Mouse (Mus musculus) kidney, embryonic 14.5 days (tissue): ENCODE data around the gene Inpp4b. TPM values are rescaled to one million over a fixed set of nuclear protein-coding genes. Genes with fewer than 3 reads are reported as not detected.

Experiments used
- ATAC-seq: fragments of 200-750 bp; cut with Nextera tagmentation; 2 replicates; pipeline ENCODE4 v1.8.0; 2017; ENCODE audit warnings: moderate number of reproducible peaks, mild to moderate bottlenecking, moderate TSS enrichment, moderate library complexity; ENCODE audit not compliant: low FRiP score, low TSS enrichment
- H3K27ac ChIP-seq: fragments of 300-500 bp; sonication (generic); 2 replicates; pipeline ENCODE4 v1.5.1; 2014; ENCODE audit warnings: low read depth, mild to moderate bottlenecking, low read length, moderate library complexity, mixed read lengths
- H3K27me3 ChIP-seq: fragments of 300-500 bp; sonication (generic); 2 replicates; pipeline ENCODE4 v1.6.1; 2014; ENCODE audit warnings: mild to moderate bottlenecking, low read length; ENCODE audit not compliant: control insufficient read depth, insufficient read depth
- H3K36me3 ChIP-seq: fragments of 300-500 bp; sonication (generic); 2 replicates; pipeline ENCODE4 v1.6.1; 2014; ENCODE audit warnings: low read length, mixed read lengths; ENCODE audit not compliant: control insufficient read depth, insufficient read depth
- H3K4me1 ChIP-seq: fragments of 300-500 bp; sonication (generic); 2 replicates; pipeline ENCODE4 v1.6.1; 2014; ENCODE audit warnings: low read length, mixed read lengths; ENCODE audit not compliant: control insufficient read depth, insufficient read depth
- H3K4me2 ChIP-seq: fragments of 300-500 bp; sonication (generic); replicated peaks from 2 replicates; pipeline ENCODE4 v1.6.1; 2014; ENCODE audit warnings: low read depth, mild to moderate bottlenecking, low read length
- H3K4me3 ChIP-seq: fragments of 300-500 bp; sonication (generic); 2 replicates; pipeline ENCODE4 v1.5.1; 2014; ENCODE audit warnings: mild to moderate bottlenecking, low read length
- H3K9ac ChIP-seq: fragments of 300-500 bp; sonication (generic); 2 replicates; pipeline ENCODE4 v1.6.1; 2014; ENCODE audit warnings: low read depth, mild to moderate bottlenecking, low read length, moderate library complexity
- H3K9me3 ChIP-seq: fragments of 300-500 bp; sonication (generic); 2 replicates; pipeline ENCODE4 v1.6.1; 2016; ENCODE audit warnings: low read length; ENCODE audit not compliant: control insufficient read depth
- WGBS: fragments of 180-500 bp; shearing (Covaris S2); extraction: QIAGEN DNeasy Blood & Tissue Kit; methylation state at CpG from one replicate; pipeline ENCODE4 v1.1.7; 2014; 5-methylcytosine and 5-hydroxymethylcytosine counted together
- polyA plus RNA-seq: library from polyadenylated mRNA; unstranded; fragments of >200 nt; fragmentation: Nextera tagmentation; extraction: Ambion mirVana; gene quantifications from 2 replicates; pipeline ENCODE4 v1.2.1, GENCODE M21; 2014

Inpp4b gene
- polyA plus RNA-seq, 1 experiment from 2014 or later = 12.3 TPM

DNA sequence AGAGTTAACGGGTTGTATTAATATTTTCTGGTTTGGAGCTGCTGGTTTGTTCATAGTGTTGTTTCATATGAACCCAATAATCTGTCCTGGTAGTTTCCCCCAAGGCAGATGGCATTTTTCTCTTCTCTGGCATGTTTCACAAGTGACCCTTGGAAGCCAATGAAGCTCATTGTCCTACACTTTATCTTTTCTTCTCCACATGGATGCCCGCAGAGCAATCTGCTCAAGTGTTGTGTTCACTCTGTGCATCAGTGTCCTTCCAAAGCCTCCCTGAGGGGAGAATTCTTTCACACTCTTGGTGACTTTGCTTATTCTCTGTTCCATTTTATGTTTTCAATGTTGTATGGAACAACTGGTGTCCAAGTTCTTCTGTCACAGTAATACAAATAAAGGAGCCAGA, 179.7 kb downstream of the Inpp4b start:
- Histone ChIP-seq H3K27ac (no peak overlapping the region), H3K36me3 (no peaks in the 10 kb centered on the region), H3K9ac (no peak overlapping the region), H3K4me2 (no peak overlapping the region), H3K9me3 (no peaks in the 10 kb centered on the region), H3K27me3 (no peaks in the 10 kb centered on the region), H3K4me3 (no peak overlapping the region), H3K4me1 (no peaks in the 10 kb centered on the region)
- no peak for ATAC-seq
- WGBS = 87% methylated on average over 2 of the region's 2 CpGs

GRCm38 (mm10) chr8:81524561-81524960, 182.2 kb downstream of the Inpp4b start:
- Histone ChIP-seq H3K9me3 (no peaks in the 10 kb centered on the region), H3K36me3 (no peaks in the 10 kb centered on the region), H3K27me3 (no peaks in the 10 kb centered on the region), H3K27ac (no peak overlapping the region), H3K4me3 (no peak overlapping the region), H3K4me1 (no peaks in the 10 kb centered on the region), H3K9ac (no peak overlapping the region), H3K4me2 (no peak overlapping the region)
- ATAC-seq = no peak
- 53% methylated on average over 2 of the region's 2 CpGs for WGBS

DNA sequence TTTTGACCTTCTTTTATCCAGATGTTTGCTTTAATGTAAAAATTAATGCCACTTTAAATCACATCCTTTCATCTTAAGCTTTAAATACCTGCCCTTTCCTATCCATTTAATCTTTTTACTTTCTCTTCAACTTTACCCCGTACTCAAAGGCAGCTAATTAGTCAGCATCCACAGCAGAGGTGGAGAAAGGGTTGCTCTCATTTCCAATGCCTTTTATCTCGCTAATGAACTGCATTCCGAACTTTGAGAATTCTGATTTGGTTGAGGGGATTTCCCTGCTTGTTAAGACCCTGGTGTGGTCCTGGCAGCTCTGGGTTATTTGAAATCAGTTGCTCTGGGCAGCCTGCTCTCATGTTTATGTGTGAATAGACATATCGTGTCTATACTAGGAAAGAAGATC, 185.3 kb downstream of the Inpp4b start:
- Histone ChIP-seq H3K9me3 (no peaks in the 10 kb centered on the region), H3K4me1 (no peaks in the 10 kb centered on the region), H3K27ac (no peak overlapping the region), H3K4me2 (no peak overlapping the region), H3K36me3 (no peaks in the 10 kb centered on the region), H3K27me3 (no peaks in the 10 kb centered on the region), H3K4me3 (no peak overlapping the region), H3K9ac (no peak overlapping the region)
- ATAC-seq = no peak
- 21% methylated on average over 4 of the region's 4 CpGs for WGBS

GRCm38 (mm10) chr8:81538310-81538709, 196.0 kb downstream of the Inpp4b start:
- H3K27ac ChIP-seq = no peak overlapping the region
- H3K4me2 ChIP-seq = no peak overlapping the region
- H3K9me3 ChIP-seq = no peaks in the 10 kb centered on the region
- 94% methylated on average over 3 of the region's 3 CpGs for WGBS
- H3K4me1 ChIP-seq = no peaks in the 10 kb centered on the region
- no peak for ATAC-seq
- no peak overlapping the region for H3K4me3 ChIP-seq
- no peaks in the 10 kb centered on the region for H3K36me3 ChIP-seq
- H3K9ac ChIP-seq = no peak overlapping the region
- H3K27me3 ChIP-seq = no peaks in the 10 kb centered on the region

GRCm38 (mm10) chr8:81558550-81558949, 216.2 kb downstream of the Inpp4b start:
- Histone ChIP-seq H3K4me1 (no peaks in the 10 kb centered on the region), H3K9me3 (no peaks in the 10 kb centered on the region), H3K36me3 (no peaks in the 10 kb centered on the region), H3K9ac (no peak overlapping the region), H3K4me3 (no peak overlapping the region), H3K4me2 (no peak overlapping the region), H3K27me3 (no peaks in the 10 kb centered on the region), H3K27ac (no peak overlapping the region)
- ATAC-seq = no peak
- 81% methylated on average over 4 of the region's 4 CpGs for WGBS

GRCm38 (mm10) chr8:81562405-81562804, 220.0 kb downstream of the Inpp4b start:
- Histone ChIP-seq H3K27ac (no peak overlapping the region), H3K27me3 (no peaks in the 10 kb centered on the region), H3K4me3 (no peak overlapping the region), H3K9ac (no peak overlapping the region), H3K4me2 (no peak overlapping the region), H3K9me3 (no peaks in the 10 kb centered on the region), H3K36me3 (no peaks in the 10 kb centered on the region), H3K4me1 (no peaks in the 10 kb centered on the region)
- WGBS = 58% methylated on average over 1 of the region's 1 CpGs
- no peak for ATAC-seq

DNA sequence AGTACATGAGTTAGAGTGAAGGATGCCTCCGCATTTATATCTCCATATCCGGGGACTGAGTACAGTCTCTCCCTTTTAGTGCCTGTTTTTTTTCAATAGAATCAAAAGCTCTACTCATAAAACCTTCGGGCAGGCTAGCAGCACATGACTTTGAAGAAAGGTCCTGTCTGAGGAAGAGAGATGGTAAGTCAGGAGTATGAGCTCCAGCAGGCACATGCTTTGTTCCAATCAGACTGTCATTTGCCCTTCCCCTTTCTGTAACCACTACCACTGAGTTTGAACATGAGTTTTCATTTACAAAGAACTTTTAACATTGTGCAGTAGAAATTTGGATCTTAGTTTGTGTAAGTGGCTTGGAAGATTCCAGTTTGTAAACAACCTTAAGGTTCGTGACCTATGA, 223.1 kb downstream of the Inpp4b start:
- 82% methylated on average over 4 of the region's 4 CpGs for WGBS
- no peak for ATAC-seq
- Histone ChIP-seq H3K9ac (no peak overlapping the region), H3K4me2 (no peak overlapping the region), H3K4me1 (no peaks in the 10 kb centered on the region), H3K36me3 (no peaks in the 10 kb centered on the region), H3K4me3 (no peak overlapping the region), H3K27ac (no peak overlapping the region), H3K9me3 (no peaks in the 10 kb centered on the region), H3K27me3 (no peaks in the 10 kb centered on the region)

- no peak overlapping the region for H3K4me2 ChIP-seq
- H3K4me3 ChIP-seq = no peak overlapping the region
- no peak overlapping the region for H3K27ac ChIP-seq
- 97% methylated on average over 1 of the region's 1 CpGs for WGBS
- no peaks in the 10 kb centered on the region for H3K4me1 ChIP-seq
- no peaks in the 10 kb centered on the region for H3K36me3 ChIP-seq
- H3K9ac ChIP-seq = no peak overlapping the region
- ATAC-seq = no peak
- H3K9me3 ChIP-seq = no peaks in the 10 kb centered on the region
- no peaks in the 10 kb centered on the region for H3K27me3 ChIP-seq
Observed at GRCm38 (mm10) chr8:81572319-81573104, 230.2 kb downstream of the Inpp4b start.

DNA sequence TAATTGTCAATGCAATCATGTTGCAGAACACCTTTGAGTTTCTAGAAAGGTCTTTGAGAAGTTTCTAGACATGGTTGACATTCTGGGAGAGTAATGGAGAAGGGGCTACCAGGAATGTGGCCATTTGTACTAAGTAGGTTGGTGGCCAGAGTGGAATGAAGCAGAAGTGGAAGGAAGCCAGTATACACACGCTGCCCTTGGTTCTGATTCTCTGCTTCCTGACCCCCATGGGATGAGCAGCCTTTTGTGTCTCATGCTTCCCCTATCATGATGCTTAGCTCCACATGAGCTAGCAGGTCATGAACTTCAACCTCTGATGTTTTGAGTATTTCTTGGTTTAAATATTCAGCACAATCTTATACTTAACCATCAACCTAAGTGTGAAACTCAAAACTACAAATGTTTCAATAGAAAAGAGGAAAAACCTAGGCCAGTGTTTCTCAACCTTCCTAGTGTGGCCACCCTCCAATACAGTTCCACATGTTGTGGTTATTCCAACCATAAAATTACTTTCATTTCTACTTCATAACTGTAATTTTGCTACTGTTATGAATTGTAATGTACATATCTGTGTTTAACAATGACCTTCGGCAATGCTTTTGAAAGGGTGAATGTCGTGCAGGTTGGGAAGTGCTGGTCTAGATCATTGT, 233.0 kb downstream of the Inpp4b start:
- Histone ChIP-seq H3K36me3 (no peaks in the 10 kb centered on the region), H3K4me1 (no peaks in the 10 kb centered on the region), H3K9me3 (no peaks in the 10 kb centered on the region), H3K4me2 (no peak overlapping the region), H3K9ac (no peak overlapping the region), H3K27ac (no peak overlapping the region), H3K27me3 (no peaks in the 10 kb centered on the region), H3K4me3 (no peak overlapping the region)
- WGBS = 90% methylated on average over 3 of the region's 3 CpGs
- no peak for ATAC-seq
